Mouse (Mus musculus) forebrain, embryonic 10.5 days (tissue): ENCODE measurements around the gene Mex3b. TPM values are rescaled to one million over a fixed set of nuclear protein-coding genes. Genes with fewer than 3 reads are reported as not detected.

Source experiments
- DNase-seq: peaks from one replicate; pipeline ENCODE4 v3.0.0-alpha.2; 2017; ENCODE audit warnings: low spot score; ENCODE audit errors: extremely low spot score
- H3K27ac ChIP-seq: fragments of 300-500 bp; sonication (generic); 2 replicates; pipeline ENCODE4 v1.5.1; 2016; ENCODE audit warnings: mild to moderate bottlenecking
- H3K27me3 ChIP-seq: fragments of 300-500 bp; sonication (generic); 2 replicates; pipeline ENCODE4 v1.6.1; 2016; ENCODE audit warnings: mild to moderate bottlenecking; ENCODE audit not compliant: poor library complexity, severe bottlenecking
- H3K36me3 ChIP-seq: fragments of 300-500 bp; sonication (generic); replicated peaks from 2 replicates; pipeline ENCODE4 v1.6.1; 2016; ENCODE audit warnings: mild to moderate bottlenecking, moderate library complexity
- H3K4me1 ChIP-seq: fragments of 300-500 bp; sonication (generic); 2 replicates; pipeline ENCODE4 v1.6.1; 2016
- H3K4me3 ChIP-seq: fragments of 300-500 bp; sonication (generic); 2 replicates; pipeline ENCODE4 v1.5.1; 2016; ENCODE audit warnings: mild to moderate bottlenecking, moderate library complexity
- H3K9me3 ChIP-seq: fragments of 300-500 bp; sonication (generic); 2 replicates; pipeline ENCODE4 v1.6.1; 2016; ENCODE audit warnings: mild to moderate bottlenecking, moderate library complexity
- WGBS: fragments of 180-500 bp; shearing (Covaris S2); methylation state at CpG from one replicate; pipeline ENCODE4 v1.1.7; 2016; 5-methylcytosine and 5-hydroxymethylcytosine counted together
- polyA plus RNA-seq: library from polyadenylated mRNA; unstranded; fragments of >200 nt; fragmentation: Nextera tagmentation; extraction: Ambion mirVana; gene quantifications from 2 replicates; pipeline ENCODE4 v1.2.1, GENCODE M21; 2016

Gene Mex3b
- polyA plus RNA-seq, 1 experiment from 2014 or later = 24.2 TPM

DNA sequence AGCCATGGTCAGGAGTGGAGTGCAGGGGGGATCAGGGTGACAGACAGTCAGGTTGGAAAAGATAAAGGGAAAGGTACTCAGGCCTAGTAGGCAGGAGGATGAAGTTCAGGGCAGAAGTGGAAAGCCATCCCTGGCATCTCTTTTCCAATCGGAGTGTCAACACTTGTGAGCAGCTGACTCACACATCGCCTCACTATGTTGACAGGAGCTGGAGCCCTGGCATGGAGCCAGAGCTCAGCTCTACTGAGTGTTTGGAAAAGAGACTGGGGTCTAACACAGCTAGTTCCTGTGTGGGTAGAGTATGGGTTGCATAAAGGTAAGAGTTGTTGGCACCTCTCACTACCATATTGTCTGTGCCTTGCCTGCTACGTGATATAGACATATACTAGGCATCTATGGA lies 38.4 kb downstream of the Mex3b start:
- no peak overlapping the region for H3K4me3 ChIP-seq
- H3K9me3 ChIP-seq = no peaks in the 10 kb centered on the region
- no peaks in the 10 kb centered on the region for H3K36me3 ChIP-seq
- DNase-seq = no peak
- no peak overlapping the region for H3K27ac ChIP-seq
- H3K27me3 ChIP-seq = no peaks in the 10 kb centered on the region
- peaks cover 10% of the 10 kb centered on the region for H3K4me1 ChIP-seq
- WGBS = 90% methylated on average over 3 of the region's 3 CpGs

GRCm38 (mm10) chr7:82907081-82907480 lies 39.9 kb downstream of the Mex3b start:
- H3K9me3 ChIP-seq = no peaks in the 10 kb centered on the region
- peaks cover 17% of the 10 kb centered on the region for H3K4me1 ChIP-seq
- no peak for DNase-seq
- H3K27me3 ChIP-seq = no peaks in the 10 kb centered on the region
- H3K36me3 ChIP-seq = no peaks in the 10 kb centered on the region
- WGBS = 72% methylated on average over 1 of the region's 1 CpGs
- no peak overlapping the region for H3K4me3 ChIP-seq
- no peak overlapping the region for H3K27ac ChIP-seq

DNA sequence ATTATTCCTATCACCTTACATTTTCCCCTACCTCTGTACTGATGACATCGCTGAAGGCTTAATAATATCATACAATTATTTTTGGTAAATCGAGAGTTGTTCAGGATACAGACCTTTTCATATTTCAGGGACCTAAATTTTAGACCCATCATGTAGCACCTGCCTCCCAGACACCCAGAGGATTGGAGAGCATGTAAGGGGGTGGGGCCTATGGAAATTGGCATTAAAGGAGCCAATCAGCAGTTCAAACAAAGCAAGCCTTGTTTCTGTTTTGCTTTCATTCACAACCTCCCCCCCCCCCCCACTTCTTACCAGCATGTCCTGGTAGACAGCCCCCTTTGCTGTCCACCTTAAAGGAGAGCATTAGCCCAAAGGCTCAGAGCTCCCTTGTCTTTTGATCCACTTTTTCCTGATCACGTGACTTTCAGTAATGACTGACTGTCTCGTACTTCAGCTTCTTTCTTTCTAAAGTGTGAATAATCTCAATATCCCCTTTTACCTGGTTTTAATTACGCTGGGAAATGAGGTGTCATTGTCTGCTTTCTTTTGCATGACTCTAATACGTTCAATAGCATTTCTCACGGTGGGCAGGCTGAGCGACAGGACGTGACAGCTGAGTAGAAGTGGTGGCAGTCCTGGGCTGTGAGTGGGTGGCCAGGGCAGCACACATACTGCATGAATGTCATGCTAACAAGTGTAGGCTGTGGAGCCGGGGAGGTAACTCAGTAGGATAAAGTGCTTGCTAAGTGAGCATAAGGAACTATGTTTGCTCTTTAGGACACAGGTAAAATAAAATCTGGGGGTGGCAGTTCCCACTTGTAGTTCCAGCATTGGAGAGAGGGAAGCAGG lies 43.6 kb downstream of the Mex3b start:
- 56% methylated on average over 10 of the region's 10 CpGs for WGBS
- H3K9me3 ChIP-seq = no peaks in the 10 kb centered on the region
- H3K4me1 ChIP-seq = peaks cover 12% of the 10 kb centered on the region
- no peak for DNase-seq
- H3K27me3 ChIP-seq = no peaks in the 10 kb centered on the region
- H3K27ac ChIP-seq = no peak overlapping the region
- H3K36me3 ChIP-seq = no peaks in the 10 kb centered on the region
- no peak overlapping the region for H3K4me3 ChIP-seq

DNA sequence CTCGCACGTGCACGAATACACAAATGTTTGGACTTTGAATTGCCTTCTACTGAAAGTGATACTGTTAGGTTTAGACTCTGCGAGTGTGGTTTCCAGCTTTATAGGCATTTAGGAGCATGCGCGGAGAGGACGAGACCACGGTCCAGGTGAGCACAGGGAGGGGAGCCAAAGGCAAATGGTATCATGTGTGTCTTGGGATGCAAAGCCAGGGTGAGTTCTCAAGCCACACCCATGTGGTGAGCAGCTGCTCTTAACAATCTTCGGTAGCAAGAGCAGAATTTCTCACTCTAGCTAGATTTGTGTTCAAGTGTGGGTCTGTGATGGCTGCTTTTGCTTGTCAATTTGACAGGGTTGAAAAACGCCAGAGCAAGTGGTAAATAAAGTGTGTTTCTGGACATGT lies 44.4 kb downstream of the Mex3b start:
- WGBS = 92% methylated on average over 10 of the region's 10 CpGs
- Histone ChIP-seq H3K27ac (no peak overlapping the region), H3K4me1 (peaks cover 12% of the 10 kb centered on the region), H3K27me3 (no peaks in the 10 kb centered on the region), H3K4me3 (no peak overlapping the region), H3K36me3 (no peaks in the 10 kb centered on the region), H3K9me3 (no peaks in the 10 kb centered on the region)
- no peak for DNase-seq

DNA sequence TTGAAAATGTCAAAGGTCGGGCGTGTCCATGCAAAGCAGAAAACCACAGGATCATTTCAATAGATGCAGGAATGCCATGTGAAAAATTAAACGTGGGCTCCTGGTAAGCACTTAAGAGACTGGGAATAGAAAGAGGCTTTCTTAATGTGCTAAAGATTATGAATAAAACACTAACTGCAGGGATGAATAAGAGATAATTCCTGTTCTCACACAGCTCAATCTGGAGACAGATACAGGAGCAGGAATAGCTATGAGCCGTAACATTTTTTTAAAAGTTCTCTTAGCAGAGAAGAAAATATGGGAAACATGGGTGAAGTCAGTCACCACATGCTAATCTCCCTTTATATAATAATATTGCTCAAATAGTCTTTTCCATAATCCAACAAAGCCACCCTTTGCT lies 47.2 kb downstream of the Mex3b start:
- H3K36me3 ChIP-seq = no peaks in the 10 kb centered on the region
- no peaks in the 10 kb centered on the region for H3K27me3 ChIP-seq
- no peak overlapping the region for H3K4me3 ChIP-seq
- 87% methylated on average over 4 of the region's 4 CpGs for WGBS
- peaks cover 12% of the 10 kb centered on the region for H3K4me1 ChIP-seq
- no peak for DNase-seq
- no peaks in the 10 kb centered on the region; the same call in 1 of the 2 replicates for H3K9me3 ChIP-seq
- H3K27ac ChIP-seq = no peak overlapping the region

Other genes starting within 250 kb of the Mex3b start
- gene Saxo2, start 218.8 kb upstream of the Mex3b start, polyA plus RNA-seq = 5.8 and 7.4 TPM in 2 replicates
- 21.9 and 22.0 TPM in 2 replicates for gene Efl1, start 218.7 kb upstream of the Mex3b start, polyA plus RNA-seq